Mouse (Mus musculus) midbrain, embryonic 10.5 days (tissue): Measurements from ENCODE around the gene Aasdh. TPM values are rescaled to one million over a fixed set of nuclear protein-coding genes. Genes with fewer than 3 reads are reported as not detected.
"Not testable (repeated sequence)": the region's sequence is repeated elsewhere in the genome, so short reads cannot be mapped to it uniquely, and the experiment has no call there.

Source experiments
- DNase-seq: peaks from one replicate; pipeline ENCODE4 v3.0.0-alpha.2; 2017; ENCODE audit warnings: low spot score
- H3K27ac ChIP-seq: fragments of 300-500 bp; sonication (generic); replicated peaks from 2 replicates; pipeline ENCODE4 v1.5.1; 2016; ENCODE audit warnings: mild to moderate bottlenecking
- H3K27me3 ChIP-seq: fragments of 300-500 bp; sonication (generic); 2 replicates; pipeline ENCODE4 v1.6.1; 2016; ENCODE audit warnings: low read depth, mild to moderate bottlenecking; ENCODE audit not compliant: poor library complexity, severe bottlenecking
- H3K36me3 ChIP-seq: fragments of 300-500 bp; sonication (generic); 2 replicates; pipeline ENCODE4 v1.6.1; 2016; ENCODE audit warnings: mild to moderate bottlenecking, moderate library complexity
- H3K4me1 ChIP-seq: fragments of 300-500 bp; sonication (generic); 2 replicates; pipeline ENCODE4 v1.6.1; 2016
- H3K4me3 ChIP-seq: fragments of 300-500 bp; sonication (generic); 2 replicates; pipeline ENCODE4 v1.5.1; 2016; ENCODE audit warnings: mild to moderate bottlenecking, moderate library complexity
- H3K9me3 ChIP-seq: fragments of 300-500 bp; sonication (generic); replicated peaks from 2 replicates; pipeline ENCODE4 v1.6.1; 2016; ENCODE audit warnings: mild to moderate bottlenecking
- WGBS: fragments of 180-500 bp; shearing (Covaris S2); methylation state at CpG from one replicate; pipeline ENCODE4 v1.1.7; 2016; 5-methylcytosine and 5-hydroxymethylcytosine counted together
- polyA plus RNA-seq: library from polyadenylated mRNA; unstranded; fragments of >200 nt; fragmentation: Nextera tagmentation; extraction: Ambion mirVana; gene quantifications from 2 replicates; pipeline ENCODE4 v1.2.1, GENCODE M21; 2016

Aasdh gene
- polyA plus RNA-seq, 1 experiment from 2014 or later = 22.3 TPM

GRCm38 (mm10) chr5:76942505-76942904 lies 37.2 kb upstream of the Aasdh start:
- DNase-seq = no peak
- Histone ChIP-seq H3K27ac (no peak overlapping the region), H3K4me3 (no peak overlapping the region), H3K36me3 (peaks cover 65% of the 10 kb centered on the region), H3K4me1 (no peaks in the 10 kb centered on the region; the same call in 1 of the 2 replicates), H3K9me3 (peaks cover 19% of the 10 kb centered on the region), H3K27me3 (no peaks in the 10 kb centered on the region)
- WGBS = 94% methylated on average over 4 of the region's 4 CpGs

GRCm38 (mm10) chr5:76941975-76942374 lies 36.7 kb upstream of the Aasdh start:
- Histone ChIP-seq H3K9me3 (peaks cover 19% of the 10 kb centered on the region), H3K4me3 (no peak overlapping the region), H3K27ac (no peak overlapping the region), H3K36me3 (peaks cover 60% of the 10 kb centered on the region), H3K4me1 (no peaks in the 10 kb centered on the region; the same call in 1 of the 2 replicates), H3K27me3 (no peaks in the 10 kb centered on the region)
- DNase-seq = no peak
- 93% methylated on average over 4 of the region's 4 CpGs for WGBS

DNA sequence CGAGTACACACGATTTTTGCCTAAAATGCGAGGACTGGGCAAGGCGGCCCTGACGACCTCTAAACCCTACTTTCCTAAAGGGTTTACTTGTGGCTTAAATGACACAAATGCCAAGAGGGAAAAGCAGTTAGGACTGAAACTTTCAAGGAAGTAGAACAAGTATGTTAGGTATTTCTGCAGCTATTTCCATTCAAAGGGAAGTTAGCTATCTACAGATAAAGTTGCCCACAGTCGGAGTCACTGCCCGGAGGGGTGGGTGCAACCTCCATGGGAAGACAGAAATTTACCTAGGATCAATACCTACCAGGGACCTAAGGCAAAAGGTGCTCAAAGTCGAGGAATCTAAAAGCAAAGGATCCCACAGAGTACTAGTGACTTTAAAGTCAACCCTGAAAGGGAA lies 34.4 kb upstream of the Aasdh start:
- H3K9me3 ChIP-seq = peaks cover 19% of the 10 kb centered on the region
- WGBS = 97% methylated on average over 8 of the region's 8 CpGs
- DNase-seq = no peak

DNA sequence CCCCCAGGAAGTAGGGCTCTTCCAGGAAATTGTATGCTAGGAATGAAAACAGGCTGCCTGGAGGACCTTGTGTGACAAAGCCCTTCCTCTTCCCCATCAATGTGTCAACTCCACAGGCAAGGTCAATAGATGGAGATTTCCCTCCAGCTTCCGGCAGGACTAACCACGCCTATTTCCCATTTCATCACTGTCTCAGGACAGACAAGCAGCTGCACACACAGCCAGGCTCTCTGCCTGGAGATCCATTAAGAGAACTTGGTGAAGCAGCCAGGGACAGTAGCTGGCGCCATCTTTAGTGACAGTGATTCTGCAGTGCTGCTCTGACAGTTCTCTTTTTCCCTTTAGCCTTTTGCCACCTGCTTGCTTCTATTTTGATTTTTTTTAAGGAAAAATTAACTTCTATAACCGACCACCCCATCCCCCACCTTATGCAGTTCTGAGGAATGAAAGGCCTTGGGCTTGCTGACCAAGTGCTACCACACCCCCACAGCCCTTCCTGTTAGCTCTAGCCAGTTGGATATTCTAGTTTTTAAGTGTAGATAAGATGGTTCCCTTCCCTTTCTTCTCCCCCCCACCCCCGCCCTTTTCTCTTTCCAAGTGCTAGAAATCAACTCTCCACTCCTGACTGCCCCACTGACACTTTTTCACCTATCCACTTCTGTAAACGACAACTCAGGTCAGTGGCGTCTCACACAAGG lies 24.0 kb upstream of the Aasdh start:
- WGBS = 88% methylated on average over 7 of the region's 7 CpGs
- Histone ChIP-seq H3K27me3 (no peaks in the 10 kb centered on the region), H3K9me3 (peaks cover 37% of the 10 kb centered on the region), H3K27ac (no peak overlapping the region), H3K36me3 (peaks cover 58% of the 10 kb centered on the region), H3K4me1 (0 out of 2 replicates have a peak, but pooled peaks cover 3% of the 10 kb centered on the region), H3K4me3 (no peak overlapping the region)
- DNase-seq = no peak

More for the DNA sequence above, 34.4 kb upstream of the Aasdh start:
- Histone ChIP-seq H3K4me3 (no peak overlapping the region), H3K27ac (no peak overlapping the region), H3K36me3 (peaks cover 47% of the 10 kb centered on the region), H3K27me3 (no peaks in the 10 kb centered on the region), H3K4me1 (no peaks in the 10 kb centered on the region)

DNA sequence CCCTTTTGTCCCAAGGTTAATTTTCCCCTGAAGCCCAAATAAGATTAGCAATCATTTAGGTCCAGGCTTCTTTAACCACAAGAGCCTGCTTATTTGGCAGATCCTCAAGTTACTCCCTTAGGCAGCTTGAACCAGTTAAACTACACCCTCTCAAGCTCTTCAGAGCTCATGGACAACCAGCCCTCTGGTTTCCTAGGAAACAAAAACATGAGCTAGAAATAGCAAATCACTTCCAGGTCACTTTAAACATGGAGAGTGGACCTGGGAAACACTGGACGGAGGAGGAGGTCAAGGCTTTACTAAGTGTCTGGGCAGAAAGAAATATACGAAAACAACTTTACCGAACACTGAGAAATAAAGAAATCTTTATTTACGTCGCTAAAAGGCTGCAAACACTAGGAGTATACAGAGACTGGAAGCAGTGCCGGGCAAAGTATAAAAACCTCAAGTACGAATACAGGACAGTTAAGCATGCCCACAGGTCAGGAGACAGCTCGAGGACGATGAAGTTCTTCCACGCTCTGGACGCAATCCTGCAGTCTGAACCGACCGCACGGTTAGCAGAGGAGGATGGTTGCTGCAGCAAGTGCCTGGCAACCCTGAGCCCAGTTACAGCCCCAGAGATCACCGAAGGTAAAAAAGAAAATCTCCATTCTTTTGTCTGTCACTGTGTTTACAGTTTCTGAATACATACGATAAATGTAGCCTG lies 23.0 kb upstream of the Aasdh start:
- H3K36me3 ChIP-seq = peaks cover 68% of the 10 kb centered on the region
- 89% methylated on average over 16 of the region's 16 CpGs for WGBS

DNA sequence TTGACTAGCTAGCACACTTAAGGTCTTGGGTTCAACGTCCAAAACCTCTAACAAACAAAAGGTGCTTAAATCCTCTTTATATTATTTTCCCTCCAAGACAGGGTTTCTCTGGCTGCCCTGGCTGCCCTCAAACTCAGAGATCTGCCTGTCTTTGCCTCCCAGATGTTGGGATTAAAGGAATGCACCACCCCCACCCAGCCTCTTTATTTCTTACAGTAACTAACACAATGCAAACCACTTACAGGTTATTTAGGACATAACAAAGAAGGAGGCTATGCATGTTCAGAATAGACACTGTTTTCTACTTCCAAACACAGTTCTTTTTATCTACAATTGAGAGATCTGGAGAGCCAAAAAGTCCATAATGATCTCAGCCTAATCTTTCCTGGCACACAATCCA lies 19.0 kb upstream of the Aasdh start:
- peaks cover 29% of the 10 kb centered on the region for H3K9me3 ChIP-seq
- H3K4me1 ChIP-seq = 0 out of 2 replicates have a peak, but pooled peaks cover 3% of the 10 kb centered on the region
- 71% methylated on average over 1 of the region's 1 CpGs for WGBS
- DNase-seq = no peak
- no peaks in the 10 kb centered on the region for H3K27me3 ChIP-seq
- H3K4me3 ChIP-seq = no peak overlapping the region
- H3K27ac ChIP-seq = no peak overlapping the region
- H3K36me3 ChIP-seq = peaks cover 99% of the 10 kb centered on the region

More for the DNA sequence above, 23.0 kb upstream of the Aasdh start:
- no peak overlapping the region for H3K27ac ChIP-seq
- no peaks in the 10 kb centered on the region for H3K27me3 ChIP-seq
- H3K4me1 ChIP-seq = 0 out of 2 replicates have a peak, but pooled peaks cover 3% of the 10 kb centered on the region
- DNase-seq = no peak
- H3K4me3 ChIP-seq = no peak overlapping the region
- peaks cover 37% of the 10 kb centered on the region for H3K9me3 ChIP-seq

DNA sequence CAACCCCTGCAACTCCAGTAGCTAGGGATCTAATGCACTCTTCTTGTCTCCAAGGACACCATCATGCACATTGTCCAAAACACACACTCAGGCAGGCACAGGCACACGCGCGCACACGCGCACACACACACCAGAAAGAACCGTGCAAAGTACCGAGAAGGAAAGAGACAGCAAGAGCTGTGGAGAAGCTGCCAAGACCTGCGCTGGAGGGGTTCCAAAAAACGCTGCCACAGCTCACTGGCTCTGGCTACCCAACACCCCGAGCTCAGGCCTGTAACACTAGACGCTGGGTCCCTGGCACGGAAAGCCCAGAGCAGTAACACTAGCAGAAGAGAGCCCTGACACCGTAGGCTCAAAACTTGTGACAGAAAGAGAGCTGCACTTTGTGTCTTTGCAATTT lies 18.1 kb upstream of the Aasdh start:
- no peak overlapping the region for H3K27ac ChIP-seq
- no peak for DNase-seq
- H3K4me3 ChIP-seq = no peak overlapping the region
- no peaks in the 10 kb centered on the region for H3K27me3 ChIP-seq
- peaks cover 27% of the 10 kb centered on the region for H3K9me3 ChIP-seq
- 94% methylated on average over 13 of the region's 13 CpGs for WGBS
- peaks cover 99% of the 10 kb centered on the region for H3K36me3 ChIP-seq
- H3K4me1 ChIP-seq = 0 out of 2 replicates have a peak, but pooled peaks cover 1% of the 10 kb centered on the region

GRCm38 (mm10) chr5:76922833-76923232 lies 17.5 kb upstream of the Aasdh start:
- Histone ChIP-seq H3K27me3 (no peaks in the 10 kb centered on the region), H3K9me3 (peaks cover 21% of the 10 kb centered on the region), H3K36me3 (peaks cover 99% of the 10 kb centered on the region), H3K4me3 (no peak overlapping the region), H3K4me1 (no peaks in the 10 kb centered on the region), H3K27ac (no peak overlapping the region)
- 88% methylated on average over 4 of the region's 4 CpGs for WGBS
- DNase-seq = no peak

DNA sequence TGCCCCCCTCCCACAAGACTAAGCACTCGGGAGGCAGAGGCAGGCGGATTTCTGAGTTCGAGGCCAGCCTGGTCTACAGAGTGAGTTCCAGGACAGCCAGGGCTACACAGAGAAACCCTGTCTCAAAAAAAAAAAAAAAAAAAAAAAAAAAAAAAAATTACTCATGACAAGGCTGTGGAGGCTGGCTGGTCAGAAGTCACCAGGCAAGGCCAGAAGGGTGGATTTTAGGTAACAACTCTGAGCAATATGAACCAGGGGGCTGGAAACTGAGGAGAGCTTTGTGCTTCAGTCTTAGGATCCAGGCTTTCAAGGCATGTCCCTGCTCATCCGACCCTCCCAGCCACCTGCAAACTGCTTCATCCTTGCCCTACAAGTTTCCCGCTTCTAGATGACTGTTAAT lies 7.2 kb upstream of the Aasdh start:
- H3K9me3 ChIP-seq, H3K27ac ChIP-seq, H3K27me3 ChIP-seq, H3K4me1 ChIP-seq, H3K4me3 ChIP-seq, DNase-seq: not testable (repeated sequence)
- peaks cover 46% of the 10 kb centered on the region for H3K36me3 ChIP-seq
- WGBS = 92% methylated on average over 5 of the region's 5 CpGs

GRCm38 (mm10) chr5:76910807-76911206 lies 5.5 kb upstream of the Aasdh start:
- no peak for DNase-seq
- Histone ChIP-seq H3K4me1 (peaks cover 7% of the 10 kb centered on the region), H3K27ac (no peak overlapping the region), H3K4me3 (no peak overlapping the region), H3K9me3 (no peaks in the 10 kb centered on the region), H3K36me3 (peaks cover 32% of the 10 kb centered on the region), H3K27me3 (no peaks in the 10 kb centered on the region)
- WGBS = 85% methylated on average over 3 of the region's 3 CpGs

DNA sequence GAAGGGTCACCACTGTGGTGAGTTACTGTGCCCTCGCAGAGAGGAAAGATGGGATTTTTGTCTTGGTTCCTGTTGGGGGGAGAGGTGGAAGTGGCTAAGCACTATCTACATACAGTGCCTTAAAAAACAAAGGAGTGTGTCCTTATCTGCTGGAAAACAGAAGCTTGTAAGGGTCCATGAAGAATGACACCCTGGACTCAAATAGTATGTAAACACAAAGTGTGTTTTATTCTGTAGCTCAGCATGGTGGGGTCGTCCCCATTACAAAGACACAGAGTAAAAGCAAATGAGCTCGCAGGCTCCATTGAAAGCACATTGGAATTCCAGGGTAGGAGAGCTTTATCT lies 813 bp upstream of the Aasdh start:
- Histone ChIP-seq H3K4me1 (peaks cover 11% of the 10 kb centered on the region), H3K36me3 (peaks cover 6% of the 10 kb centered on the region), H3K9me3 (no peaks in the 10 kb centered on the region), H3K27ac (peak overlapping the region; percentile 87), H3K4me3 (peak overlapping the region; percentile 67), H3K27me3 (no peaks in the 10 kb centered on the region)
- 44% methylated on average over 3 of the region's 3 CpGs for WGBS
- no peak for DNase-seq

GRCm38 (mm10) chr5:76904713-76905404 lies 455 bp downstream of the Aasdh start:
- Histone ChIP-seq H3K4me1 (peaks cover 11% of the 10 kb centered on the region), H3K9me3 (no peaks in the 10 kb centered on the region), H3K4me3 (peak overlapping the region; percentile 67), H3K27me3 (no peaks in the 10 kb centered on the region), H3K27ac (peak overlapping the region; percentile 87), H3K36me3 (peaks cover 12% of the 10 kb centered on the region)
- DNase-seq = peak; percentile 16
- WGBS = 4% methylated on average over 19 of the region's 19 CpGs

- H3K4me3 ChIP-seq = no peak overlapping the region
- whole genome bisulfite sequencing = 91% methylated on average over 4 of the region's 4 CpGs
- H3K27ac ChIP-seq = no peak overlapping the region
- peaks cover 22% of the 10 kb centered on the region for H3K36me3 ChIP-seq
- H3K9me3 ChIP-seq = no peaks in the 10 kb centered on the region
- no peak for DNase-seq
- H3K27me3 ChIP-seq = no peaks in the 10 kb centered on the region
- H3K4me1 ChIP-seq = peaks cover 11% of the 10 kb centered on the region
Measured at GRCm38 (mm10) chr5:76902131-76902530, 3.2 kb downstream of the Aasdh start.
